In the genomic region with DNA sequence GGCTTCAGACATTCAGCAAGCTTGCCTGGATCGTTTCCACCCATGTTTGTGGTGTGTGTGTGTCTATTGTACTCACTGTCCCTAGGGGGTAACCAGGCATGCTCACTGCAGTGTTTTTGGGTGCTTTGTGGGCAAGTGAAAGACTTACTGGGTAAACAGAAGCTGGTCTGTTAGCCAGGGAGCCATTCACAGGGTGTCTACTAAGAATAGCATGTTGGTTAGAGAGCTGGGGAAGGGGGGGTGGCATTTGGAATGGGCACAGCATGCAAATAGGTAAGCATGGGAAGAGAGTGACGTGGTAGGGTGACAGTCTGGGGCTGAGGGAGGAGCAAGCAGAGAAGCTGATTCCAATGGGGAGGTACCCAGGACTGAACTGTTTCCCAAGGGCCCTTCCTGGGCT, we compare ENCODE assay signal across 17 mouse cellular contexts.
DNase-seq lines count a peak whose midpoint lies in the region; ATAC-seq and TF ChIP-seq lines count a peak whose summit lies in the region.
"Had no signal": no experiment of that assay in that cellular context is flagged by ENCODE, and none has a peak within 500 bp of the region (broad histone marks: within the 10 kb centered on the region; RNA-seq: fewer than 3 reads in every experiment).

No protein-coding gene starts in this region.

- 0 out of 2 replicates have a peak, but pooled peaks have one; percentile 8 for ATAC-seq in embryonic facial prominence, embryonic 15.5 days (ENCODE audit: insufficient number of reproducible peaks, low FRiP score, low TSS enrichment, low read depth)
- peak; percentile 5; the same call in 1 of the 2 replicates for ATAC-seq in hindbrain, embryonic 15.5 days (ENCODE audit: low FRiP score, low read depth)
- ATAC-seq in neural tube, embryonic 14.5 days (ENCODE audit: low read depth): peak; percentile 25; the same call in 1 of the 2 replicates
- peak; percentile 45; the same call in 1 of the 2 replicates for ATAC-seq in midbrain, postnatal 0 days (ENCODE audit: low FRiP score)
- ATAC-seq in lung, postnatal 0 days: no peak
- ATAC-seq: CD4-positive, CD25-positive, alpha-beta regulatory T cell, adult 4 months; inflammation-experienced regulatory T-cells, adult 6 months; liver, postnatal 0 days had no signal

- no peaks in the 10 kb centered on the region for H3K27me3 ChIP-seq in embryonic facial prominence, embryonic 15.5 days
- no peaks in the 10 kb centered on the region for H3K27me3 ChIP-seq in embryonic facial prominence, embryonic 10.5 days (replicated peaks; ENCODE audit: low read depth, poor library complexity, severe bottlenecking)
- no peaks in the 10 kb centered on the region for H3K27me3 ChIP-seq in hindbrain, embryonic 15.5 days
- no peaks in the 10 kb centered on the region for H3K27me3 ChIP-seq in hindbrain, embryonic 10.5 days (ENCODE audit: insufficient read depth, poor library complexity, severe bottlenecking)
- H3K27me3 ChIP-seq in neural tube, embryonic 14.5 days (ENCODE audit: control insufficient read depth, insufficient read depth, low read length): no peaks in the 10 kb centered on the region
- H3K27me3 ChIP-seq in midbrain, postnatal 0 days (ENCODE audit: insufficient read depth, low read length): no peaks in the 10 kb centered on the region
- no peaks in the 10 kb centered on the region for H3K27me3 ChIP-seq in lung, postnatal 0 days (replicated peaks; ENCODE audit: insufficient read depth, low read length)
- H3K27me3 ChIP-seq: neural tube, embryonic 12.5 days had no signal

- H3K4me3 ChIP-seq in embryonic facial prominence, embryonic 15.5 days (replicated peaks): no peak overlapping the region
- H3K4me3 ChIP-seq in embryonic facial prominence, embryonic 10.5 days: no peak overlapping the region
- H3K4me3 ChIP-seq in hindbrain, embryonic 15.5 days: no peak overlapping the region
- no peak overlapping the region for H3K4me3 ChIP-seq in hindbrain, embryonic 10.5 days
- H3K4me3 ChIP-seq in neural tube, embryonic 14.5 days (ENCODE audit: low read depth, low read length): no peak overlapping the region
- H3K4me3 ChIP-seq in midbrain, postnatal 0 days (ENCODE audit: low read depth, low read length): no peak overlapping the region
- H3K4me3 ChIP-seq in lung, postnatal 0 days (ENCODE audit: low read depth, low read length): no peak overlapping the region
- H3K4me3 ChIP-seq: neural tube, embryonic 12.5 days had no signal

- no peak for DNase-seq in embryonic facial prominence, embryonic 10.5 days (ENCODE audit: low spot score)
- no peak for DNase-seq in hindbrain, embryonic 10.5 days (ENCODE audit: low spot score)
- DNase-seq in neural tube, embryonic 10.5 days (ENCODE audit: extremely low spot score, low spot score): no peak
- DNase-seq in midbrain, postnatal 0 days (ENCODE audit: low spot score): peak; percentile 58
- no peak for DNase-seq in lung, postnatal 0 days (ENCODE audit: low spot score)
- DNase-seq: kidney, adult 8-10 months; kidney, postnatal 4 days; liver; thymus, postnatal 25 days had no signal

- no peak overlapping the region for H3K9ac ChIP-seq in embryonic facial prominence, embryonic 15.5 days
- H3K9ac ChIP-seq in hindbrain, embryonic 15.5 days: no peak overlapping the region
- H3K9ac ChIP-seq in neural tube, embryonic 14.5 days (replicated peaks; ENCODE audit: low read depth, low read length): no peak overlapping the region
- H3K9ac ChIP-seq in midbrain, postnatal 0 days (replicated peaks; ENCODE audit: low read length, poor library complexity, severe bottlenecking): no peak overlapping the region
- no peak overlapping the region for H3K9ac ChIP-seq in lung, postnatal 0 days (replicated peaks; ENCODE audit: low read depth)
- H3K9ac ChIP-seq: liver, postnatal 0 days; neural tube, embryonic 12.5 days had no signal

- H3K4me1 ChIP-seq in embryonic facial prominence, embryonic 15.5 days: 0 out of 2 replicates have a peak, but pooled peaks cover 11% of the 10 kb centered on the region
- peaks cover 17% of the 10 kb centered on the region for H3K4me1 ChIP-seq in embryonic facial prominence, embryonic 10.5 days
- peaks cover 47% of the 10 kb centered on the region for H3K4me1 ChIP-seq in hindbrain, embryonic 15.5 days (replicated peaks)
- peaks cover 28% of the 10 kb centered on the region for H3K4me1 ChIP-seq in hindbrain, embryonic 10.5 days (replicated peaks)
- peaks cover 15% of the 10 kb centered on the region; the same call in 1 of the 2 replicates for H3K4me1 ChIP-seq in neural tube, embryonic 14.5 days (ENCODE audit: control insufficient read depth, insufficient read depth, low read length)
- peaks cover 8% of the 10 kb centered on the region; the same call in 1 of the 2 replicates for H3K4me1 ChIP-seq in midbrain, postnatal 0 days (ENCODE audit: insufficient read depth, low read length)
- H3K4me1 ChIP-seq in lung, postnatal 0 days (ENCODE audit: insufficient read depth, low read depth, low read length): no peaks in the 10 kb centered on the region

- TF ChIP-seq EP300 in lung, postnatal 0 days (IDR thresholded peaks at IDR 0.05): no peak

- H3K4me2 ChIP-seq in embryonic facial prominence, embryonic 15.5 days (replicated peaks): no peak overlapping the region
- no peak overlapping the region for H3K4me2 ChIP-seq in hindbrain, embryonic 15.5 days
- no peak overlapping the region for H3K4me2 ChIP-seq in neural tube, embryonic 14.5 days (ENCODE audit: low read depth, low read length)
- no peak overlapping the region for H3K4me2 ChIP-seq in midbrain, postnatal 0 days (ENCODE audit: low read depth, low read length, poor library complexity, severe bottlenecking)
- no peak overlapping the region for H3K4me2 ChIP-seq in lung, postnatal 0 days (replicated peaks; ENCODE audit: low read depth, low read length)
- H3K4me2 ChIP-seq: neural tube, embryonic 12.5 days had no signal

- H3K27ac ChIP-seq in embryonic facial prominence, embryonic 15.5 days (replicated peaks): no peak overlapping the region
- no peak overlapping the region for H3K27ac ChIP-seq in embryonic facial prominence, embryonic 10.5 days (replicated peaks)
- peak overlapping the region; percentile 47 for H3K27ac ChIP-seq in hindbrain, embryonic 15.5 days (replicated peaks)
- no peak overlapping the region for H3K27ac ChIP-seq in hindbrain, embryonic 10.5 days
- H3K27ac ChIP-seq in neural tube, embryonic 14.5 days (ENCODE audit: low read depth, low read length): no peak overlapping the region
- 0 out of 2 replicates have a peak overlapping the region, but pooled peaks have one; percentile 43 for H3K27ac ChIP-seq in midbrain, postnatal 0 days (ENCODE audit: low read depth, low read length)
- no peak overlapping the region for H3K27ac ChIP-seq in lung, postnatal 0 days (ENCODE audit: low read length)
- H3K27ac ChIP-seq: neural tube, embryonic 12.5 days had no signal

- TF ChIP-seq CTCF in midbrain, postnatal 0 days (IDR thresholded peaks at IDR 0.05): no peak
- TF ChIP-seq CTCF in lung, postnatal 0 days (IDR thresholded peaks at IDR 0.05): no peak

- no peaks in the 10 kb centered on the region for H3K36me3 ChIP-seq in embryonic facial prominence, embryonic 15.5 days
- 0 out of 2 replicates have a peak, but pooled peaks cover 6% of the 10 kb centered on the region for H3K36me3 ChIP-seq in embryonic facial prominence, embryonic 10.5 days (replicated peaks)
- no peaks in the 10 kb centered on the region for H3K36me3 ChIP-seq in hindbrain, embryonic 15.5 days
- H3K36me3 ChIP-seq in hindbrain, embryonic 10.5 days: no peaks in the 10 kb centered on the region; the same call in 1 of the 2 replicates
- H3K36me3 ChIP-seq in neural tube, embryonic 14.5 days (ENCODE audit: control insufficient read depth, insufficient read depth, low read length): no peaks in the 10 kb centered on the region
- H3K36me3 ChIP-seq in midbrain, postnatal 0 days (ENCODE audit: insufficient read depth, low read length): no peaks in the 10 kb centered on the region
- H3K36me3 ChIP-seq in lung, postnatal 0 days (ENCODE audit: insufficient read depth, low read length): no peaks in the 10 kb centered on the region
- H3K36me3 ChIP-seq: G1E; neural tube, embryonic 12.5 days had no signal

- H3K9me3 ChIP-seq in embryonic facial prominence, embryonic 15.5 days (replicated peaks): 0 out of 2 replicates have a peak, but pooled peaks cover 2% of the 10 kb centered on the region
- no peaks in the 10 kb centered on the region for H3K9me3 ChIP-seq in embryonic facial prominence, embryonic 10.5 days
- H3K9me3 ChIP-seq in hindbrain, embryonic 15.5 days: no peaks in the 10 kb centered on the region
- H3K9me3 ChIP-seq in hindbrain, embryonic 10.5 days: peaks cover 6% of the 10 kb centered on the region; the same call in 1 of the 2 replicates
- no peaks in the 10 kb centered on the region for H3K9me3 ChIP-seq in neural tube, embryonic 14.5 days (ENCODE audit: control insufficient read depth, low read length)
- no peaks in the 10 kb centered on the region for H3K9me3 ChIP-seq in midbrain, postnatal 0 days (ENCODE audit: low read length)
- no peaks in the 10 kb centered on the region for H3K9me3 ChIP-seq in lung, postnatal 0 days (ENCODE audit: low read length)
- H3K9me3 ChIP-seq: neural tube, embryonic 12.5 days had no signal

- WGBS in embryonic facial prominence, embryonic 15.5 days: 61% methylated on average over 2 of the region's 2 CpGs
- WGBS in embryonic facial prominence, embryonic 10.5 days: 62% methylated on average over 2 of the region's 2 CpGs
- WGBS in hindbrain, embryonic 15.5 days: 61% methylated on average over 2 of the region's 2 CpGs
- 61% methylated on average over 2 of the region's 2 CpGs for WGBS in hindbrain, embryonic 10.5 days
- 54% methylated on average over 2 of the region's 2 CpGs for WGBS in neural tube, embryonic 14.5 days
- WGBS in midbrain, postnatal 0 days: 39% methylated on average over 2 of the region's 2 CpGs
- 62% methylated on average over 2 of the region's 2 CpGs for WGBS in lung, postnatal 0 days

Comparison
In these comparisons a context has a peak if more than half of its experiments do, and no peak if none do; other contexts are left out.
1. H3K27ac ChIP-seq: peak in hindbrain, embryonic 15.5 days (single experiment) and midbrain, postnatal 0 days (single experiment); none in embryonic facial prominence, embryonic 15.5 days (single experiment), embryonic facial prominence, embryonic 10.5 days (single experiment), hindbrain, embryonic 10.5 days (single experiment), neural tube, embryonic 14.5 days (single experiment) and lung, postnatal 0 days (single experiment).